Mouse (Mus musculus): ENCODE data around the gene Lbhd2.

Lbhd2 gene

DNA sequence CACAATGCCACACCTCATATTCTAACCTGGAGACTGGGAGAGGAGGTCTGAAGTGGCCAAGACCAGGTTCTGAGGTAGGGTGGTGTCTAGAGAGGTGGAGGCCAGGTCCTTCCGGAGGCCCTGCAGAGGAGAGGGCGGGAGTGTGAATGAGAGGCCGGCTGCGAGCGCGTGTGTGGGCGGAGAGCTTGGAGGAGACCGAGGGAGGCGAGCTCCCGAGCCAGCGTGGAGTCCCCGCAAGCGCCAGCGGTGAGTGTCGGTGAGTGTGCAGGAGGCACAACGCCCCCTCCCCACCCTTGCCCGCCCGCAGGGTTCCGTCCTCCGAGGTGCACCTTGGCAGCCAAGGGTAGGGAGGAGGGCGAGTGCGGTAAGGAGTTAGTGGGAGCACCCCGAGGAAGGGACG lies at the start of gene Lbhd2:
Lbhd2 (plus strand) TSS at position 188 of the 400 bp plus-strand sequence.
- DNase-seq (ENCODE audit: low spot score in 2 of 2) = no peak

DNA sequence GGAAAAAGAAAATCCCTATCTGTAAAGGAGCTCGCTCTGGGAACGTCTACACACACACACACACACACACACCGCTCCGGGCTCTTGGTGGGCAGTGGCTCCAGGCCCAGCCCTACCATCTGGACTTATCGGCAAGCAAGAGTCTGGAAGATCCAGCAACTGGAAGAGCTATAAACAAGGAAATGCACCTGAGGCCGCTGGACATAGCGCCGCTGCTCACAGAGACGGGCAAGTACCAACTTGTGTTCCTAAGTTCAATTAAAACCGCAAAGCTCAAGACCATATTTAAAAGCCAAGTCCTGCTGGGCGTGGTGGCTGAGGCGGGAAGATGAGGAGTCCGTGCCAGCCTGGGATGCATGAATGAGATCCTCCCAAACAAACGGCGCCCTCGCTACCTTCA lies 45.9 kb upstream of the Lbhd2 start:
- peak in 1 of 2 experiments; percentile 43 for DNase-seq (ENCODE audit: low spot score in 2 of 2)

DNA sequence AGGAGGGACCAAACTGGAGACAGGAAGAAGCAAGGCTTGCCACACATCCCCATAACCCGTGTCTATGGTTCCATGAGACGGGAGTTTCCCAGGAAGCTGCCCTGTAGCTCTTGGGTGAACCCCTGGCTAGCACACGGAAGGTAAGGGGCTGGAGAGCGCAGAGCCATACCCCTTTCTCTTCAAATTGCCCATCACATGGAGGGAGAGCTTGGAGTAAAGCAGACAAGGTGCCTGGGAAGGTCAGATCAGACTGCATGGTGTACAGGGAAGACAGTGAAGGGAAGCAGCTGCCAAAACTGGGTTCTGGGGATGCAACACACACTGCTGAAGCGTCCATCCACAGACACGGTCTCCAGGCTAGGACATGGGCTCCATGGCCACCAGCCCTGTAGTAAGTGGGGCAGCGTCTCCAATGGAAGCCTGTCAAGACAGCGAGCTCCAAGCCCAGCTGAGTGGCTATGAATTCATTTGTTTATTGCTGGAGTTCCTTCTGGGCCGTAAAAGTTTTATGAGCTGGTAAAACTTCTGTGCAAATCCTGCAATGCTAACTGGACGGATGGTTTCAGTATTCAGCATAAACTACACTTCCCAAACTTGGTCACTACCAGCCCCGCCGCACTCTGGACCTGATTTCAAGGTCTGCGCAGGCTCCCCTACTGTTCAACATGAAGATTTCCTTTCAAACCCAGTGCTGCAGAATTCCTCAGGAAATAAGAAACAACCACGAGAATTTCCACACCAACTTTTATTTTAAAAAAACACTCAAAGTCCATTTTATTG lies 45.1 kb upstream of the Lbhd2 start:
- DNase-seq (ENCODE audit: low spot score in 2 of 2) = no peak

DNA sequence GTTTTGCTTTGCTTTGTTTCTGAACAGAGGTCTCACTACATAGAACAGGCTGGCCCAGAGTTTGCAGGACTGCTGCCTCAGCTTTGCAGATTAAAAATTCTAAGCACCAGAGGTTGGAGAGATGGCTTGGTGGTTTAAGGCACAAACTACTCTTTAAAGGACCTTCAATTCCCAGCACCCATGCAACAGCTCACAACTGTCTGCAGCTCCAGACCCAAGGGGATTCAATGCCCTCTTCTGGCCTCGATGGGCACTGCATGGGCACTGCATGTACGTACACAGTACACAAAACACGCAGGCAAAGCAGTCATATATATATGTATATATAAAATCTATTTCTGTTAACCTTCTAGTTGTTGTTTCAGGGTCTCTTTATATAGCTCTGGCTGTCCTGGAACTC lies 42.4 kb upstream of the Lbhd2 start:
- no peak for DNase-seq (ENCODE audit: low spot score in 2 of 2)

DNA sequence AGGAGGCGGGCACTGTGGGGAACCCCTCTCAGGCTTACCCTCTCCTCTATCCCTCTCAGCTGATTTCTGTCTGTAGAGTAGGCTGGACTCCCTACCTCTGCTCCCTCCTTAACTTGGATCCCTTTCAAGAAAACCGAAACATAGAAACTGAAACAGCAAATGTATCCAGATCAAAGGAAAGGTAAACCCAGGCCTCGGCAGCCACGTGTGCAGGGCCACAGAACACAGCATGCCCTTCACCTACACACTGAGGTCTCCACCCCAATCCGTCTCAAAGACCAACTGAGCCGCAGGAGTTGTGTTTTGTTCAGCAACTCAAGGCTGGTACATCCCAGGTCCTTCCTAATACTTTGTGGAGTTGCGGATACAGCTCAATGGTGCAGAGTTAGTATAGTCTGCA lies 39.5 kb upstream of the Lbhd2 start:
- no peak for DNase-seq (ENCODE audit: low spot score in 2 of 2)

DNA sequence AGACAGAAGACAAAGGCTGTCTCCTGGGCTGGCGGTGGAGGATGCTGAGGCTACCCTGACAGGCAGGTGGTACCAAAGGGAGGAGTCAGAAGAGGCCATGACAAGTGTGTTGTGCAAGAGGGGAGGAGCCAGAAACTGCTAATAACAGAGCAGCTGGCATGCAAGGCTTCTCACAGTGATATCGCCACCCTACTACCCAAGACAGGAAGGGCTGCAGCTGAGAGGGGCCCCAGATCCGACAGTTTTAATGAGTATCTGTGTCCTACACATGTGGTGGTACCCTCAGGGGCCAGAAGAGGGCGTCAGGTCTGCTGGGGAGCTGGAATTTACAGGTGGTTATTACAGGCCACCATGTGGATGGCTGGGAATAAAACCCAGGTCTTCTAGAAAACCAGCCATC lies 36.4 kb upstream of the Lbhd2 start:
- DNase-seq (ENCODE audit: low spot score in 2 of 2) = no peak

DNA sequence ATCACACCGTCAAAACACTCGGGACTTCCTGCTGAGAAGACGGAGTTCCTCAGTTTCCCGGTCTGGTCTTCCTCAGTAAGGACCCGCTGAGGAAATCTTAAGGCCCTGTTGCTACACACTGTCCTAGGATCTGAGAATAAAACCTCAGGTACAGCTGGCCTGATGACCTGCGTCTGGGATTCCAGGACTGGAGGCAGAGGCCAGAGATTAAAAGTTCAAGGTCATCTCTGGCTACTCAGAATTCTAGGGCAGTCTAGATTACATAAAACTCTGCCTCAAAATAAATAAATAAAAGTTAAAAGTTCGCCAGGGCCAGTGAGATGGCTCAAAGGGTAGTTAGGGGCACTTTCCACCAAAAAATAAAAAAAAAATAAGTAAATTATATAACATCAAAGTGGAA lies 34.7 kb upstream of the Lbhd2 start:
- no peak for DNase-seq (ENCODE audit: low spot score in 2 of 2)

DNA sequence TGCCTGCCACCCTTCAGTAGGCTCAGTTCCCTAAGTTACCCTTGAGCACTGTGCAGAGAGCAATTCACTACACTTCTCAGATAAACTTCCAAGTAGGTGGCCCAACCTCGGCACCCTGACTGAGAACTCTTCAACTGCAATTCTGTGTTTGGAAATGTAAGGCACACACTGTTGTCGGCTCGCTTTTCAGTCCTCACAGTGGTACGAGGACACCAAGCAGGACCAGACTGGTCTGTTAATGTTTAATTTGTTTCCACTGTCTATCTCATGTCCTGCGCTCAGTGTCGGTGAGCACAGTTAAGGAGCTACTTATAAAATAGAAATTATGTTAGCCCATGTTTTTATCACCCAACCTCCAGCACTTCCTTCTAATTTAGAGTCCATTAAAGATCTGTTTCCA lies 33.2 kb upstream of the Lbhd2 start:
- DNase-seq (ENCODE audit: low spot score in 2 of 2) = no peak

DNA sequence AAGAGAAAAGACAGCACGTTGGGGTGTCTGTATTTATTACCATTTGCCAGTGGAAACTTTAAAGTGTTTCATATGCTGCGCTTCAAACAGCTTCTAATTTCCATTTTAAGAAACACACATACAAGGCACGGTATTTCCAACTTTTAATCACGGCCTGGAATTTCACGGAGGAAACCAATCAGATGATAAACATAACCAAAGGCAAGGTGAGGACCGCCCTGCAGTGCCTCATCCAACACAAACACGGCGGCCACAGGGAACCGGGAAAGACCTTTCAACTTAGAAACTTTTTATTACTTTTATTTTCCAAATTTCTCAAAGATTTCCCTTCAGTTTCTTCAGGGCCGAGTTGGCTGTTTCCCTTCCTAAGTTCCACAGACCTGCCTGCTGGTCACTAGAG lies 31.9 kb upstream of the Lbhd2 start:
- no peak for DNase-seq (ENCODE audit: low spot score in 2 of 2)

DNA sequence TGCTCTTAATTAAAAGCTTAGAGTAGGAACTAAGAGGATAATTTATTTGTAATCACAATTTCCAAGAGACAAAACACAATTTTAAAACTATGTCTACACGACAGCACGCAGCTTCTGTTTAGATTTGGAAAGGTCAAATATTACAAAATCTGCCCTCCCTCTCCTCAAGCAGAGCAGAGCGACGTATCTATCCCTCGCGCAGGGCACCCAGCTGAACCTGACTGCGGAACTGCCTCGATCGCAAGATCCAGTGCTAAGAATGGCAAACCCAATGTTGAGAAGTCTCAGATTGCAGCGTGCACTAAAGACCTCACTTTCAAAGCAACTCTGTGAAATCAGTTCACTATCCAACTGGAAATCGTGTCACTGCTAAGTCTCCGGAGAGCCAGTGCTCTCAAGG lies 31.1 kb upstream of the Lbhd2 start:
- no peak for DNase-seq (ENCODE audit: low spot score in 2 of 2)

DNA sequence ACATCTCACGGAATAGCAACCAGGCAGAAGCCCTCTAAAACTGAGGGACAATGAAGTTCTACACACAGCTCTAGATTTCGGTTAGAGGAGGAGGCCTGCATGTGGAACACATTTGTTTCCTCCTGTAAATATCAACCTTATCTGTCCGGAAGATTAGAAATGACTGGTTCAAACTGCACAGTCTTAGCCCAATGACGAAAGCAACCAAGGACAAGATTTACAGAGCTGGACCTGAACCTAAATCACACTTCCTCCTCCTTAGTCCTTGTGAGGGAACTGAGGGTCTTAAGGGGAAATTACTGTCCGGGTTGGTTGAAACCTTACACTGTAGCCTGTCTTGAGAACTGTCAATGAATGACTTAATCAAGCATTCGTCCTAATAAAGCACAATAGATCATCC lies 30.6 kb upstream of the Lbhd2 start:
- no peak for DNase-seq (ENCODE audit: low spot score in 2 of 2)

DNA sequence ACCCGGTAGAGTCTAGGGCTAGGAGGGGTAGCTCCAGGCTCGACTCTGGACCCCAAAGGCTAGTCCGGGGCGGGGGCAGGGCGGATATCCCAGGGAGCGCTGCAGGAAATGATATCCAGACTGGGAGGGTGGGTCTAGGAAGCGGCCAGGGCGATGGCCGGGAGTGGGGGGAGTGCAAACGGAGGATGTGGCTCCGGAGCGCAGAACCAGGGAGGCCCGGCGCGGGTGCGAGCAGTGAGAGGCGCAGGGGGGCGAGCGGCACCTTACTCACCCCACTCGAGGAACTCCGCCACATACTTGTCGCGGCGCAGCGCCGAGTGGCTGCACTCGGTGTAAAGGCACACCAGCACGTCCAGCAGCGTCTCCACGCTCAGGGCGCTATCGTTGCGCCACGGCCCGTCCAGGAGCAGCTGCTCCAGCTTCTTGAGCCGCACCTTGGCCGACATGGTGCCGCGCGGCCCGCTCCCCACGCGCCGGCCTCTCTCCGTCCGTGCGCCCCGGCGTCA lies 29.7 kb upstream of the Lbhd2 start:
- DNase-seq (ENCODE audit: low spot score in 2 of 2) = peak in 1 of 2 experiments; percentile 47

DNA sequence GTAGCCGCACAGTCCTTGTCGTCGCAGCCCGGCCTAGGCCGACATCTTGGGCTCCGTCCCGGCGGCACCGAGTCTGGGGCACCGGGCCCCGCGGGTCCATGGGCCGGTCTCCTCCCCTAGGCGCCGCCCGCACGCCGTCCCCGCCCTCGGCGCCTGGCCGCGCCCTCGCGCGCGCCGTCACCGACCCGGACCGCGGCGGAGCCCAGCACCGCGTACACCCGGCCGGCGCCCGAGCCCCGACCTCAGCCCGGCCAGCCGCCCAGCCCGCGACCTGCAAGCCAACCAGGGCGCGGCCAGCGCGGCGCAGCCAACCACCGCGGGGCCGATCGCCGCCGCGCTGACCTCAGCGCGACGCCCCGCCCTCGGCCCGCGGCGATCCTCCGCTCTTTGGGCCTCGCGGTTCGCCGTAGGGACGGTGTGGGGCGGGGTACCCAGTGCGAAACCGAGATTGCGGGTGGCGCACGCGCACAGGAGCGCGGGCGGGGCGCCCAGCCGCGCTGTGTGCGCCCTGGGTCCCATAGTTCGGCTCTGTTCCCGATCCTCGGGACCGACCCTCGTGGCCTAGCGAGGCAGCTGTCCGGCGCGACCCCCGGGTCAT lies 29.1 kb upstream of the Lbhd2 start, which contains the start of gene Cdc42bpb:
Cdc42bpb (minus strand) TSS at position 343 of the 598 bp plus-strand sequence.
- peak; percentile 93 for DNase-seq (ENCODE audit: low spot score in 2 of 2)

DNA sequence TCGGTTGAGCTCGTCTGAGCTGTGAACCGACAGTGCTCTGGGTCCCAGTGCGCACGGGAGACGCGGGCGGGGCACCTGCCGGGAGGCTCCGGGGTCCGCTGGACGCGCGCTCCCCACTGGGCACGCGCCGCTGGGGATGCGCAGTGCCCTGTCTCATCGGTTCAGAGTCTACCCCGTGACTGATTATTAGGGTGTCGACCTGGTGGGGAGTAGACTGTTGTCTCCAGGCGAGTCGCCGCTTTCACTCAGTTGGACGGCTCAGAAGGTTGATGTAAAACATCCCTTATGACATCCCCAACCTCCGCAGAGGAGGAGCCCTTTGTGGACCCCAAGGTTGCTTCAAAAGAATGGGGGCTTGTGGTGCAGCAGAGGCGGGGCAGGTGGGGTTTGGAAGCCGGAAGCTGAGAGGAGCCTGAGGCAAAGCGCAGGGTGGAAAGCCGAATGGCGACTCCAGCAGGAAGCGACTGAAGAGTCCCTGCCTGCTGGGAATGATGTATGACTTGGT lies 28.6 kb upstream of the Lbhd2 start:
- DNase-seq (ENCODE audit: low spot score in 2 of 2) = no peak

DNA sequence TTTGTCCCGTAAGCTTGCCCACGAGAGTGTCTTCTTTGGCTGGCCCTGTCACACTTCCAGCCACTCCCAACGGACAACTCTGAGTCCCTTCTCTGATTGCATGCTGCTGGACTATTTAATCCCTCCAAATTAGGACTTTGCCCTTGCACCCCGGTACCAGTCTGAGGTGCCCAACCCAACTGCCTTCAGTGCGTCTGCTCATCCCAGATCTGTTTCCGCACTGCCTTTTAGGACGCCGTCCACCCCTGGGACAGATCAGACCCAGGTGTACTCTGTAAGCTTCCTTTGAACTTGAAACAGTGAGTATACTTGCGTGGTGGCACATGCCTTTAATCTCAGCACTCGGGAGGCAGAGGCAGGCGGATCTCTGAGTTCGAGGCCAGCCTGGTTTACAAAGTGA lies 27.8 kb upstream of the Lbhd2 start:
- no peak for DNase-seq (ENCODE audit: low spot score in 2 of 2)

DNA sequence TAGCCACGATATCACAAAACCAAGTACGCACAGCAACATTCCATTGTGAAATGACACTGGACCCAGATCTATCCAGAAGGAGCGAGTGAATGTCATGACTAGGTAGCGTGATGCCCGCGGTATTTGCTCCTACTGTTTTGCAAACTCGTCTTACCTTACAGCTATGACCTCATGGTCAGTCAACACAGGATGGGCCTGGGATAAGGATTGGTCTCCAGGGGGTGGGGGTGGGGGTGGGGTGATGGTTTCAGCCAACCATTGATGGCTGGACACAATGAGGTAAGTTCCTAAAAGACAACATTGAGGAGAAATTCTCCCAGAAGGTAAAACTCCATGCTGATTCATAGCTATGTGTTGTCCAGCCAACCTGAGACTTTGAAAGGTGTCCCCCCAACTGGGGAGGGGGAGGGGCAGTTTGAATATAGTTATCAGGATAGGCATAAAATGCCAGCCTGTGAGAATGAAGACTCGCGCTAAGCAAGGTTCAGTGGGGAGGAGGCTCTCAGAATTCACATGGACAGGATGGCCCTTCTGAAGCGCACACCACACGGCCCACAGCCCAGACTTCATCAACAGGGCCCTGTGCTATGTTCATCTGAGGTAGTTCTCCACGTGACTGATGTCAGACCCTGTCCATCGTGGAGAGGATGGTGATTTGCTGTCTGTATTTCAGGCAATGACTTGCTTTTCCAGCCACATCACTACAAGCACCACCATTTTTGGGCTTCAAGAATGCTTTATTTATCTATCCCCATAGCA lies 20.5 kb upstream of the Lbhd2 start:
- no peak for DNase-seq (ENCODE audit: low spot score in 2 of 2)

DNA sequence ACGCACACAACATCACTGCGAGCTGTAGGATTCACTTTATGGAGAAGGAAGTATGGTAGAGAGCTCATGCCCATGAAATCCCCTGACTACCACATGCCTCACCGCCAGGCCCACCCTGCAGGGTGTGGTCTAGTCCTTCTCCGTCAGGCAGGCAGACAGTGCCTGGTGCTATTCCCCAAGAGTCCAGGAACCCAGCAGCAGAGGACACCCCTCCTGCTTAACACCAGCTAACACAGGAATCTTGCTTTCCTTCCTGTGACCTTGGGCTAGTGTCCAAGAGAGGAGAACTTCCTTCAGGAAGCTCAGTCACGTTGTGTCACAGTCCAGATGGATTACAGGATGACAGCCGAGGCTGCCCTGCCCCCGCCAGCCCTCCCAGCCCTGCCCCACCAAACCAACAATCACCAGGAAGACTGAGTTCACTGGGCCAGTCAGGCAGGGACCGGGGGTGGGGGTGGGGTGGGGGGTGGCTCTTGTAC lies 19.9 kb upstream of the Lbhd2 start:
- no peak for DNase-seq (ENCODE audit: low spot score in 2 of 2)

DNA sequence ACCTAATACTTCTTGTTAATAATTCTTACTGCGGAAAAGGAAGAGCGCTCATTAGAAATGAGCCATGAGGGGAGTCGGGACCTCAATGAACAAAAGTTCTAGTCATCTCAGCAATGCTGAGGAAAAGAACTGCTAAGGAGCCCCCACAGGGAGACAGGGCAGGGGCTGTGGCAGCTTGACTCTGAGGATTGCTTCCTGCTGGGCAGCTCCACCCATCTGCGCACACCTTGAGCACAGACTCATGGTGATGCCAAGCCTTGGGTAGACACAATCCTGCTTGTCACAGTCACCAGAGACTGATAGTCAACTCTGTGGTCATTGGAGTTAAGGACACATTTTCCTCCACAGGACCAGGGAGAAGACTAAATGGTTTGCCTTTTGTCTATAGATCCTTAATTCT lies 19.5 kb upstream of the Lbhd2 start:
- DNase-seq (ENCODE audit: low spot score in 2 of 2) = no peak

DNA sequence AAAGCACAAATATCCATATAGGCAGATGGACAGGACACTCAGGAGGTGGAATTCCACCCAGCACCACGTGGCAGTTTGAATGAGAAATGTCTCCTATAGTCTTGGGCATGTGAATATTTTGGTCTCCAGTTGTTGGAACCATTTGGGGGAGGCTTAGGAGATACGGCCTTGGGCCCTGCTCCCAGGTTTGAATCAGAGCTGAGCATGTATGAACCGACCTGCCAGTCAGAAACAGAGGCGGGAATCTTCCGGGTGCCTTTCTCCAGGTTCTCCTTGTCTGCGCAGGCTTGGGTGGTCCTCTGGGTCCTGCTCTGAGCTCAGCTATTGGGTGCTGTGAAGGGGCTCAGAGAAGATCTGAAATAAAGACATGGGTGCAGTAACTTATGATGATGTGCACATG lies 12.6 kb upstream of the Lbhd2 start:
- no peak for DNase-seq (ENCODE audit: low spot score in 2 of 2)

DNA sequence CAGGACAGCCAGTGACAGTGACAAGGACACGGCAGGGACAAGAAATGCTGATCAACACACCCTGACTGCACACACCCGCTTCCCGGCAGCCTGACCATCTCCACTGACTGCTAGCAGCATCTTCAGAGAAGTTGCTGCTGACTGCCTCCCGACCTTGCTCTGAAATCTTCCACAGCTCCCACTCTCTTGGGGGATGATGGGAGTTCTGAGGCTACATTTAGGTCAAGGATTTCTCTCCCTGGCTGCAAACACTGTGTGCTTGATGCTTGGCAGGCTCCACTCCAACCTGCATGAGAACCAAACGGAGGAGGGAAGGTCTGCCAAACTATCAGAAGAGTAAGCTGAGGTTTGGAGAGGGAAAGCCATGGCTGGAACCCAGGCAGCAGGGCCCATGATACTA lies 9.6 kb upstream of the Lbhd2 start:
- no peak for DNase-seq (ENCODE audit: low spot score in 2 of 2)

DNA sequence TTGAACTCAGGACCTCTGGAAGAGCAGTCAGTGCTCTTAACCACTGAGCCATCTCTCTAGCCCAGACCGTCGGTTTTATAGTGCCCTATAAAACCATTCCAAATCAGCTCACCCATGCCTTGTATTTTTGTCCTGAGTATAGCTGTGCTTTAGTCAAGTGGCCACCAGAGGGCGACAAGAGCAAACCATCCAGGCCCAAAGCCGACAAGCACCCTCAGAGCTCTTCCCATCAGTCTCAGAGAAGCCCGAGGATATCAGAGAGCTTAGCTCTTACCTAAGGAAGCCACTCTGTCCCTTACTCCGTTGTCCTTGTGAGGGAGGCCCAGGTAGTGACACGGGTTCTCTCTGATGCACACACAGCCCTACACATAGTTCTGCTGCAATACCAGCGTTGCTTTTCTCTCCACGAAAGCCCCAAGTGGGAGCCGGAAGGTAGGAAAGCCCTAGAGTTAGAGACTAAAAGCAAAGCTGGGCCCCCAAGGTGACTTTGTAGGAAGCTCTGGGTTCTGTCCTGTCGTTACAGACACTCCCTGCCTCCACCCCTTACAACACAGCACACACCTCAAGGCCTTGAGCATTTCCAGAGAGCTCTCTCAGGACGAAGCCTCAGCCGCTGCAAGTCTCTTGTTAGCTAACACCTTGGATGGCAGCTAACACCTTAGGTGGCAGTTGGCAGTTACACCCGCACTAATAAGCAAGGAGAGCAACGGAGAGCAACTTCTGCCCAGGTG lies 5.0 kb upstream of the Lbhd2 start:
- peak; percentile 57 to 75 for DNase-seq (ENCODE audit: low spot score in 2 of 2)

DNA sequence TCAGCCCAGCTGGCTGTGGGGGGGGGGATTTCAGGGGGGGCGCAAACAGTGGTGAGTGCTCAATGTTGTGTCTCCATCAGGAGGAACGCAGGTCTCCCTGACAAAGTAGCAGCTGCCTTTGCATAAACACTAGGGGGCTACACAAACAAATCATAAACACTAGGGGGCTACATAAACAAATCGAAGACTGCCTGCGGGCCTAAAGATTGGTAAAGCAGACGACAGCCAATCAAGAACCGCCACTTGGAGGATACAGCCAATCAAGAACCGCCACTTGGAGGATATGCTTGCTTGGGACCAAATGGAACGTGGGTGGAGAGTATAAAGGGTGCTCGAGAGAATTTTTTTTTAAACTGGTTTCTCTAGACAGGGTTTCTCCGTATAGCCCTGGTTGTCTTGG lies 1.7 kb upstream of the Lbhd2 start:
- DNase-seq (ENCODE audit: low spot score in 2 of 2) = no peak
